Mouse (Mus musculus) cerebellum, postnatal 25 days (tissue): ENCODE results near the gene Gm20809.
"Not testable (repeated sequence)": the region's sequence is repeated elsewhere in the genome, so short reads cannot be mapped to it uniquely, and the experiment has no call there.

ENCODE experiments used
- DNase-seq, 2 experiments: peaks; one replicate each; pipeline ENCODE4 v3.0.0; 2021; ENCODE audit warnings: mixed read lengths in 2 of 2

Gene Gm20809

DNA sequence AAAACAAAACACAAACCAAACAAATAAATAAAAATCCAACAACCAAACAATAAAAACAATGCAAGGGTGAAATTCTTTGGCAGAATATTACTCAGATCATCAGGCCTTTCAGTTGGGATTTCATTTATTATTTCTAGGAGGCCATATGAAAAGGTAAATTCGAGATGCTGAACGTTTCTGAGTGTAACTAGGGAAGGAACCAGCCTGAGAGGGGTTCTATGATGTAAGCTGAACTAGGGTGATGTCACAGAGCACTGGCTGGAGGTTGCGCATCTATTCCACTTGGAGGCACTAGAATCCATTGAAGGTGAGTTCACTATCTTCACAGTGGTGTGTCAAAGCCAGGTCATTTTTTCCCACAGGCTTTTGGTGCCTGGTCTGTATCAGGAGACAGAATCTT, at the start of gene Gm20809:
TSS of gene Gm20809 (plus strand) at position 301 of the 400 bp plus-strand sequence.
- not testable (repeated sequence) for DNase-seq
